Mouse (Mus musculus) MEL (cell line): ENCODE measurements around the gene Pycard. TPM values are rescaled to one million over a fixed set of nuclear protein-coding genes. Genes with fewer than 3 reads are reported as not detected.
A peak's percentile ranks its signal among the peaks of the same experiment; 100 is the strongest.

Source experiments
- DNase-seq: peaks from one replicate; pipeline ENCODE4 v3.0.0; 2011; ENCODE audit warnings: low read depth, low spot score
- H3K27ac ChIP-seq: 2 replicates; pipeline ENCODE4 v1.5.1; 2012; ENCODE audit warnings: low read depth, mild to moderate bottlenecking, control low read depth, low read length, moderate library complexity; ENCODE audit not compliant: control insufficient read depth
- H3K27me3 ChIP-seq, 2 experiments: fragments of 150-350 bp in 1 of 2; sonication (generic) in 1 of 2; 2 replicates each; pipeline ENCODE4 v1.6.1; 2012; ENCODE audit warnings: low read length in 2 of 2, mild to moderate bottlenecking in 2 of 2, improper control_type of control experiment in 1 of 2, moderate library complexity in 1 of 2; ENCODE audit not compliant: insufficient read depth in 2 of 2, control insufficient read depth in 1 of 2
- H3K36me3 ChIP-seq, 2 experiments: 2 replicates each; pipeline ENCODE4 v1.6.1; 2012 to 2014; ENCODE audit warnings: low read length in 2 of 2, improper control_type of control experiment in 1 of 2, inconsistent platforms in 1 of 2, mild to moderate bottlenecking in 1 of 2; ENCODE audit not compliant: insufficient read depth in 2 of 2, control insufficient read depth in 1 of 2
- H3K4me1 ChIP-seq, 2 experiments: fragments of 150-350 bp in 1 of 2; sonication (generic) in 1 of 2; 2 replicates each; pipeline ENCODE4 v1.6.1; 2012; ENCODE audit warnings: low read length in 2 of 2, improper control_type of control experiment in 1 of 2, mild to moderate bottlenecking in 1 of 2; ENCODE audit not compliant: insufficient read depth in 2 of 2, control insufficient read depth in 1 of 2
- H3K4me3 ChIP-seq, 2 experiments: fragments of 150-350 bp in 1 of 2; sonication (generic) in 1 of 2; 2 replicates each; pipeline ENCODE4 v1.5.1; 2012; ENCODE audit warnings: low read depth in 2 of 2, low read length in 2 of 2, mild to moderate bottlenecking in 2 of 2, moderate library complexity in 2 of 2, control low read depth in 1 of 2, improper control_type of control experiment in 1 of 2; ENCODE audit not compliant: control insufficient read depth in 1 of 2, insufficient read depth in 1 of 2
- H3K79me2 ChIP-seq: 2 replicates; pipeline ENCODE4 v1.6.1; 2012; ENCODE audit warnings: mild to moderate bottlenecking, low read length, moderate library complexity; ENCODE audit not compliant: control insufficient read depth, poor library complexity, insufficient read depth
- H3K9ac ChIP-seq: 2 replicates; pipeline ENCODE4 v1.6.1; 2012; ENCODE audit warnings: low read depth, mild to moderate bottlenecking, control low read depth, low read length, moderate library complexity; ENCODE audit not compliant: control insufficient read depth, poor library complexity, severe bottlenecking
- H3K9me3 ChIP-seq: fragments of 150-350 bp; sonication (generic); replicated peaks from 2 replicates; pipeline ENCODE4 v1.6.1; 2012; ENCODE audit warnings: mild to moderate bottlenecking, low read length, improper control_type of control experiment, moderate library complexity; ENCODE audit not compliant: insufficient read depth
- CTCF ChIP-seq, 3 experiments: IDR thresholded peaks in 2 of 3; conservative IDR thresholded peaks in 1 of 3; 2 replicates each; pipeline ENCODE4 v1.5.1; 2011 to 2012; ENCODE audit warnings: low read length in 3 of 3, low read depth in 2 of 3, mild to moderate bottlenecking in 2 of 3, improper control_type of control experiment in 1 of 3, inconsistent platforms in 1 of 3, mixed read lengths in 1 of 3, moderate library complexity in 1 of 3; ENCODE audit not compliant: control insufficient read depth in 1 of 3, insufficient read depth in 1 of 3, poor library complexity in 1 of 3, severe bottlenecking in 1 of 3
- GATA1 ChIP-seq: IDR thresholded peaks from 2 replicates; pipeline ENCODE4 v1.6.1; 2011; ENCODE audit warnings: low read depth, low read length, improper control_type of control experiment
- MXI1 ChIP-seq: IDR thresholded peaks from 2 replicates; pipeline ENCODE4 v1.6.1; 2011; ENCODE audit warnings: mild to moderate bottlenecking, low read depth, low read length, improper control_type of control experiment
- NELFE ChIP-seq: IDR thresholded peaks from 2 replicates; pipeline ENCODE4 v1.6.1; 2011; ENCODE audit warnings: low read depth, low read length, improper control_type of control experiment
- NRF1 ChIP-seq: IDR thresholded peaks from 2 replicates; pipeline ENCODE4 v1.6.1; 2014; ENCODE audit warnings: low read depth, mild to moderate bottlenecking, inconsistent platforms, low read length, improper control_type of control experiment, moderate library complexity; ENCODE audit not compliant: poor library complexity, insufficient read depth, severe bottlenecking
- POLR2A ChIP-seq, 2 experiments: IDR thresholded peaks; 2 replicates each; pipeline ENCODE4 v1.6.1; 2011 to 2012; ENCODE audit warnings: low read length in 2 of 2, mild to moderate bottlenecking in 2 of 2, control low read depth in 1 of 2, improper control_type of control experiment in 1 of 2, low read depth in 1 of 2, moderate library complexity in 1 of 2; ENCODE audit not compliant: control insufficient read depth in 1 of 2, insufficient read depth in 1 of 2, poor library complexity in 1 of 2
- POLR2AphosphoS2 ChIP-seq: IDR thresholded peaks from 2 replicates; pipeline ENCODE4 v1.6.1; 2011; ENCODE audit warnings: low read length, improper control_type of control experiment
- RAD21 ChIP-seq: IDR thresholded peaks from 2 replicates; pipeline ENCODE4 v1.6.1; 2011; ENCODE audit warnings: mild to moderate bottlenecking, low read depth, low read length, improper control_type of control experiment
- SMC3 ChIP-seq: IDR thresholded peaks from 2 replicates; pipeline ENCODE4 v1.6.1; 2011; ENCODE audit warnings: low read depth, low read length, improper control_type of control experiment
- TAL1 ChIP-seq: IDR thresholded peaks from 2 replicates; pipeline ENCODE4 v1.6.1; 2012; ENCODE audit warnings: mild to moderate bottlenecking, inconsistent platforms, low read length, moderate library complexity, mixed read lengths
- TBP ChIP-seq: IDR thresholded peaks from 2 replicates; pipeline ENCODE4 v1.8.0; 2011; ENCODE audit warnings: low read depth, low read length, improper control_type of control experiment
- USF2 ChIP-seq, 2 experiments: IDR thresholded peaks; 2 replicates each; pipeline ENCODE4 v1.6.1; 2011 to 2012; ENCODE audit warnings: improper control_type of control experiment in 2 of 2, low read length in 2 of 2, borderline replicate concordance in 1 of 2, inconsistent platforms in 1 of 2, low read depth in 1 of 2, mild to moderate bottlenecking in 1 of 2; ENCODE audit not compliant: insufficient read depth in 1 of 2
- ZMIZ1 ChIP-seq: IDR thresholded peaks from 2 replicates; pipeline ENCODE4 v1.6.1; 2012; ENCODE audit warnings: low read depth, mild to moderate bottlenecking, inconsistent platforms, low read length, improper control_type of control experiment, moderate library complexity
- ZNF384 ChIP-seq: IDR thresholded peaks from 2 replicates; pipeline ENCODE4 v1.6.1; 2012; ENCODE audit warnings: low read depth, mild to moderate bottlenecking, inconsistent platforms, low read length, improper control_type of control experiment
- polyA plus RNA-seq, 2 experiments: library from polyadenylated mRNA; stranded (reverse) in 1 of 2; unstranded in 1 of 2; fragments of >175 nt in 1 of 2; fragments of >200 nt in 1 of 2; gene quantifications; 2 replicates each; pipeline versions ENCODE4 v1.2.1 to v1.2.4; 2012; ENCODE audit warnings: low replicate concordance in 2 of 2, low read depth in 1 of 2; ENCODE audit not compliant: insufficient read length in 2 of 2, insufficient read depth in 1 of 2, missing spikeins in 1 of 2
- total RNA-seq: library from RNA; depleted of rRNA; stranded (reverse); fragments of 300-350 nt; gene quantifications from 2 replicates; pipeline ENCODE4 v1.2.3, GENCODE M21; 2012

The Pycard gene
- total and polyA plus RNA-seq, 3 experiments = 0.12 to 0.24 TPM; not detected in 1

GRCm38 (mm10) chr7:127991643-127992487 lies 1.8 kb downstream of the Pycard start:
- DNase-seq = peak; percentile 76
- no peaks in the 10 kb centered on the region for H3K79me2 ChIP-seq
- H3K4me1 ChIP-seq = peaks cover 0 to 4% of the 10 kb centered on the region in 2 experiments; a peak in 1 of 4 replicates
- no peaks in the 10 kb centered on the region for H3K27me3 ChIP-seq
- no peak overlapping the region for H3K9ac ChIP-seq
- no peak overlapping the region for H3K27ac ChIP-seq
- no peaks in the 10 kb centered on the region for H3K9me3 ChIP-seq
- no peak overlapping the region for H3K4me3 ChIP-seq
- H3K36me3 ChIP-seq = peaks cover 7 to 11% of the 10 kb centered on the region in 2 experiments
- TF ChIP-seq ZNF384 (peak; percentile 90), POLR2A (IDR thresholded peaks at IDR 0.05; ENCODE audit: control insufficient read depth in 1 of 2, insufficient read depth in 1 of 2, low read depth in 1 of 2, low read length in 2 of 2, poor library complexity in 1 of 2) (peak in 1 of 2 experiments; percentile 53; a peak in 2 of 4 replicates), GATA1 (no peak), TBP (no peak), NRF1 (no peak), TAL1 (no peak), CTCF (IDR thresholded peaks at IDR 0.05 in 2 of 3, conservative IDR thresholded peaks at IDR 0.05 in 1 of 3; ENCODE audit: control insufficient read depth in 1 of 3, insufficient read depth in 1 of 3, low read depth in 2 of 3, low read length in 3 of 3, poor library complexity in 1 of 3, severe bottlenecking in 1 of 3) (peak; percentile 54 to 65 (median 54)), MXI1 (no peak), POLR2AphosphoS2 (peak; percentile 66), NELFE (no peak), SMC3 (peak; percentile 24; the same call in 1 of the 2 replicates), ZMIZ1 (no peak; the same call in 1 of the 2 replicates), USF2 (IDR thresholded peaks at IDR 0.05; ENCODE audit: borderline replicate concordance in 1 of 2, insufficient read depth in 1 of 2, low read depth in 1 of 2, low read length in 2 of 2) (no peak), RAD21 (peak; percentile 15; the same call in 1 of the 2 replicates)

- H3K36me3 ChIP-seq = peaks cover 14 to 37% of the 10 kb centered on the region in 2 experiments
- TF ChIP-seq TAL1 (no peak), ZNF384 (peak; percentile 82)
- no peaks in the 10 kb centered on the region for H3K79me2 ChIP-seq
- DNase-seq = no peak
- no peaks in the 10 kb centered on the region for H3K9me3 ChIP-seq
- H3K4me3 ChIP-seq = no peak overlapping the region
- no peaks in the 10 kb centered on the region for H3K27me3 ChIP-seq
- peaks cover 0 to 4% of the 10 kb centered on the region in 2 experiments; a peak in 1 of 4 replicates for H3K4me1 ChIP-seq
- no peak overlapping the region for H3K27ac ChIP-seq
- H3K9ac ChIP-seq = no peak overlapping the region
Measured at GRCm38 (mm10) chr7:127988904-127989303, 4.8 kb downstream of the Pycard start.
